Mouse (Mus musculus) embryonic facial prominence, embryonic 15.5 days (tissue): ENCODE results near the gene Agpat2. TPM values are rescaled to one million over a fixed set of nuclear protein-coding genes. Genes with fewer than 3 reads are reported as not detected.

ENCODE experiments used
- ATAC-seq: fragments of 200-750 bp; cut with Nextera tagmentation; 2 replicates; pipeline ENCODE4 v1.8.0; 2017; ENCODE audit warnings: low read depth, moderate TSS enrichment; ENCODE audit not compliant: insufficient number of reproducible peaks, low FRiP score, low TSS enrichment
- H3K27ac ChIP-seq: fragments of 300-500 bp; sonication (generic); replicated peaks from 2 replicates; pipeline ENCODE4 v1.5.1; 2015; ENCODE audit warnings: mild to moderate bottlenecking, inconsistent platforms
- H3K27me3 ChIP-seq: fragments of 300-500 bp; sonication (generic); 2 replicates; pipeline ENCODE4 v1.6.1; 2015; ENCODE audit warnings: inconsistent platforms
- H3K36me3 ChIP-seq: fragments of 300-500 bp; sonication (generic); 2 replicates; pipeline ENCODE4 v1.6.1; 2015; ENCODE audit warnings: mild to moderate bottlenecking, inconsistent platforms
- H3K4me1 ChIP-seq: fragments of 300-500 bp; sonication (generic); 2 replicates; pipeline ENCODE4 v1.6.1; 2015; ENCODE audit warnings: inconsistent platforms
- H3K4me2 ChIP-seq: fragments of 300-500 bp; sonication (generic); replicated peaks from 2 replicates; pipeline ENCODE4 v1.6.1; 2015; ENCODE audit warnings: mild to moderate bottlenecking, inconsistent platforms
- H3K4me3 ChIP-seq: fragments of 300-500 bp; sonication (generic); replicated peaks from 2 replicates; pipeline ENCODE4 v1.5.1; 2015; ENCODE audit warnings: mild to moderate bottlenecking, inconsistent platforms
- H3K9ac ChIP-seq: fragments of 300-500 bp; sonication (generic); 2 replicates; pipeline ENCODE4 v1.6.1; 2015; ENCODE audit warnings: inconsistent platforms
- H3K9me3 ChIP-seq: fragments of 300-500 bp; sonication (generic); replicated peaks from 2 replicates; pipeline ENCODE4 v1.6.1; 2016; ENCODE audit warnings: inconsistent platforms
- WGBS: fragments of 180-500 bp; shearing (Covaris S2); methylation state at CpG from one replicate; pipeline ENCODE4 v1.1.7; 2015; 5-methylcytosine and 5-hydroxymethylcytosine counted together
- polyA plus RNA-seq: library from polyadenylated mRNA; unstranded; fragments of >200 nt; fragmentation: Nextera tagmentation; extraction: Ambion mirVana; gene quantifications from 2 replicates; pipeline ENCODE4 v1.2.1, GENCODE M21; 2015

The Agpat2 gene
- polyA plus RNA-seq, 1 experiment from 2014 or later: 31.7 TPM

DNA sequence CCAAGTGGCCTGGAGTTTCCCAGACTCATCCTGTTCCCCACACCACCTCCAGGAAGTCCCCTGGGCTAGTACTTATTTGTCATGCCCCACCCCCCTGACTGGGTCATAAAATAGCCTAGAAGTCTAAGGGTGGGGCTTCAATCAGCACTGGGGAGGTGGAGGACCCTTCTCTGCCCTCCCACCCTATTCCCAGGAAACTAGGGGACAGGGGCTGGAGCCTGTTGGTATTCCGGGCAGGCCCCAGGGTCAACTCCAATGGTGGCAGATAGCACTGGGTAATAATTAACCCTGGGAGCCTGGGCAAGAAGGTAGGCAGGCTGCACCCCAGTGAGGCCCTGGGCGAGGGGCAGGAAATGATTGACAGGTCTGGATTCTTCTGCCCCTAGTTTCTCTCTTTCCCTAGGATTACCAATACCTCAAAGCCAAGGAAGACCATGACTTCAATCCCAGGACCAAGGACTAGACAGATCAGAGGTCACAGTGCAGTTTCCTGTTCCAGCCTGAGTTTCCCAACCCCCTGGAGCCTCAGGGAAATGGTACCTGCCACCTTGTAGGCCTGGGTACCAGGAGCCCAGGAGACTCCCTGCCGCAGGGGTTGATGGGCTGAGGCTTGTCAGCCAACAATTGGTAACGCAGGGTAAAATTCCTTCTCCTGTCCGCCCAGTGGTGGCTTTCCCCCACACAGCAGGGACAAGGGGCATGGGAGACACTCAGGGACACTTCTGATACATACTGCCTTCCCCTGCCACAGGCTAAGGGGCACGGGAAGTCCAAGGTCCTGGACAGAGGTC is 9.1 kb downstream of the Agpat2 start:
- H3K4me1 ChIP-seq: peaks cover 14% of the 10 kb centered on the region
- WGBS: 71% methylated on average over 6 of the region's 6 CpGs
- H3K4me3 ChIP-seq: no peak overlapping the region
- no peaks in the 10 kb centered on the region for H3K27me3 ChIP-seq
- ATAC-seq: 0 out of 2 replicates have a peak, but pooled peaks have one; percentile 25
- H3K4me2 ChIP-seq: no peak overlapping the region
- no peak overlapping the region for H3K9ac ChIP-seq
- peaks cover 34% of the 10 kb centered on the region; the same call in 1 of the 2 replicates for H3K36me3 ChIP-seq
- no peaks in the 10 kb centered on the region for H3K9me3 ChIP-seq
- no peak overlapping the region for H3K27ac ChIP-seq

DNA sequence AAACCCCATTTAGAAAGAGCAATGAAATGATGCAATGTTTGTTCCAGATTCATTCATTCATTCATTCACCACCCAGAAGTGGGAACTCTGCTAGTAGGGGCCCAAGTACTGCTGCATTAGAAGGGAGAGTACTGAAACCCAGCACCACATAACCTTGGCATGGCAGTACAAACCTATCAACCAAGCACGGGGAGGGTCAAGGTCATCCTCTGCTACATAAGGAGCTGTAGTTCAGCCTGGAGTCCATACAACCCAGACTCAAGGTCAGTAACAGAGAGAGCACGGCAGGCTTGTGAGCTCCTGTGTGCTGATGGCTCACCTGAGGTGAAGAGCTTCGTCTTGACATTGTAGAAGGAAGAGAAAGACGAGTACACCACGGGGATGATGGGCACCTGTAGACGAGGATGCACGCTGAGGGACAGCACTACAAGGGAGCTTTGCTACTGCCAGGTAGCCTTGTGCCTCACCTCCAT is 9.7 kb downstream of the Agpat2 start:
- H3K27ac ChIP-seq: no peak overlapping the region
- H3K9me3 ChIP-seq: no peaks in the 10 kb centered on the region
- H3K4me1 ChIP-seq: peaks cover 14% of the 10 kb centered on the region
- no peak overlapping the region for H3K9ac ChIP-seq
- ATAC-seq: no peak
- H3K27me3 ChIP-seq: no peaks in the 10 kb centered on the region
- H3K4me2 ChIP-seq: no peak overlapping the region
- no peak overlapping the region for H3K4me3 ChIP-seq
- 84% methylated on average over 7 of the region's 7 CpGs for WGBS
- H3K36me3 ChIP-seq: peaks cover 34% of the 10 kb centered on the region; the same call in 1 of the 2 replicates

DNA sequence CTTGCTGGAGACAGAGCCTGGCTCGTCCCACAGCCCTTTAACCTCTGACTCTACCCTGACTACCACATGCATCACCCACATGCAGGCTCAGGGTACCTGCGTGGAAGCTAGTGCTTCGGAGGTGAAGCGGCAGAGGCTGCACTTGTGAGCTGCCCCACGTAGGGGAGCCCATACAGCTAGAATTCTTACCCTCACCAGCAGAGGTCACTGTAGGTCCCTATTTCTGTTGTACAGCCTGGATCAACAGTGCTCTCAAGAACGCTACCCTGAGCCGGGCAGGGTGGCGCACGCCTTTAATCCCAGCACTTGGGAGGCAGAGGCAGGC is 10.2 kb downstream of the Agpat2 start:
- no peak for ATAC-seq
- Histone ChIP-seq H3K9ac (no peak overlapping the region), H3K4me1 (peaks cover 11% of the 10 kb centered on the region), H3K36me3 (peaks cover 34% of the 10 kb centered on the region; the same call in 1 of the 2 replicates), H3K27ac (no peak overlapping the region), H3K4me3 (no peak overlapping the region), H3K9me3 (no peaks in the 10 kb centered on the region), H3K27me3 (no peaks in the 10 kb centered on the region), H3K4me2 (no peak overlapping the region)
- 64% methylated on average over 9 of the region's 9 CpGs for whole genome bisulfite sequencing

DNA sequence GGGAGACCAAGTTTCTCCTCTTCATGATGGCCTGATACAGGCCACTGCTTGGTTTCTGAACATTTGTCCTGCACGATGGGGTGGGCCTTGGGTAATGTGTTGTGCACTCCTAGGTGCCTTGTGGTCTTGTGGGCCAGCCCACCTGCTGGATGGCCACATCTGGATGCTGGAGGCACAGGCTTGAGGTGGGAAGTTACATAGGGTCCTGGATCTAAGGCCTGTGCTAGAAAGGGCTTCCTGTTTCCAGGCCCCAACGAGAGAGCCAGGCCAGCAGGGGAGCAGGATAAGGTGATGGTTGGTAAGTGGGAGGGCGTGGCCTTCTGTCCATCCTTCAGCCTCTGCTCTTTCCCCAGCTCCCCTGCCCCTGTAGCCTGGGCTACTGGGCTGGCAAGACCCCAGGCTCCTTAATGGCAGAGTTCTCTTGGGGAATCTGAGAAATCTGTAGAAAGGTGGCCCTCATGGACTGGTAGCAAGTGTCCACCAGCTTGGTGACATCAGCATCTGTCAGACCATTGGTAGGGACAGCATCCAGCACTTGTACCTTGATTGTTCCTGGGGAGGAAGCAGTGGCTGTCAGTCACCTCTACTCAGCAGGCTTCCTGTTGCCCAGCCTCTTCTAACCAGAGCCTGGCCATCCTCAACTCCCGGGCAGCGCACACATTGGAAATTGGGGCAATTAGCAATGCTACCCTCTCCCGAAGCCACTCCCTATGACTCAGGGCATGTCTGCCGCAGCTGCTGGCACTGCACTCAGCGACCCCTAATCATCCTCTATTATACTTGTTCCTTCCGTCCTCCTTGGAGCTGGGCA is 10.8 kb downstream of the Agpat2 start:
- no peaks in the 10 kb centered on the region for H3K9me3 ChIP-seq
- no peaks in the 10 kb centered on the region for H3K27me3 ChIP-seq
- no peak overlapping the region for H3K4me3 ChIP-seq
- H3K9ac ChIP-seq: no peak overlapping the region
- no peak overlapping the region for H3K27ac ChIP-seq
- H3K36me3 ChIP-seq: peaks cover 34% of the 10 kb centered on the region; the same call in 1 of the 2 replicates
- peaks cover 13% of the 10 kb centered on the region for H3K4me1 ChIP-seq
- H3K4me2 ChIP-seq: no peak overlapping the region
- WGBS: 64% methylated on average over 9 of the region's 9 CpGs
- ATAC-seq: no peak

DNA sequence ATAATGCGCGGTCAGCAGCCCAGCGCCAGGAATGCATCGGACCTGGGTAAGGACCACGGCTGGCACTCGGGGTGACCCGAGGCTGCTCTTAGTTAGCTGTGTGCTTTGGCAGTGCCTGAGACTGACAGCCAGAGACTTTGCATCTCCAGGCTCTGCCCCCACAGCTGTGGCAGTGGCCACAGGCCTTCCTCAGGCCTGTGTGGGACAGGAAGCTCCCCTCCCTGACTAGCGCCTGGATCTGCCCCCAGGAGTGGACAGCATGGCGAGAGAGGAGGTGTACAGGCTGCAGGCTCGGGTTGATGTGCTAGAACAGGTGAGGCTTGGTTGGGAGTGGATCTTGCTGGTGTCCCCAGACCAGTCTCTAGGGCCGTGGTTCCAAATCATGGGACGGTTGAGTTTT is 12.8 kb downstream of the Agpat2 start:
- 86% methylated on average over 12 of the region's 12 CpGs for WGBS
- Histone ChIP-seq H3K9me3 (no peaks in the 10 kb centered on the region), H3K36me3 (peaks cover 34% of the 10 kb centered on the region; the same call in 1 of the 2 replicates), H3K27ac (no peak overlapping the region; the same call in 1 of the 2 replicates), H3K4me1 (peaks cover 27% of the 10 kb centered on the region), H3K4me3 (no peak overlapping the region), H3K9ac (no peak overlapping the region), H3K27me3 (no peaks in the 10 kb centered on the region), H3K4me2 (no peak overlapping the region)
- ATAC-seq: no peak

DNA sequence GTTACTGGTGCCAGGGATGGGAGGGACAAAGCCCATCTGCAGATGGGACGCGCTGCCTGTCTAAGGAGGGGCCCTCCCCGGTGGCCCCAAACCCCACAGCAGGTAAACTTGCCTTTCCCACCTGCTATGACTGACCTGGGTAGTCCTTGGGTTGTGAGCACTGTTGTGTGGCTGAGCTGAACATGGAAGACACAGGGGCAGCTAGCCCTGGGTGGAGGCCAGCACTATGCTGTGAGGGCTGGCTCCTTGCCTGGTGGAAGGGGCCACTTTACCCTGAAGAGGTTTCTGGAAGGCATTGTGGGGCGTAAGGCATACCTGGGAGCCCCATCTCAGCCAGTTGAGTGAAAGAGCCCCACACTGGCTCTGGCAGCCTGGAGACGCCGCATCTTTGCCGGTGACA is 13.3 kb downstream of the Agpat2 start:
- Histone ChIP-seq H3K4me1 (peaks cover 31% of the 10 kb centered on the region), H3K4me2 (no peak overlapping the region), H3K27me3 (no peaks in the 10 kb centered on the region), H3K9ac (no peak overlapping the region), H3K4me3 (no peak overlapping the region), H3K27ac (no peak overlapping the region), H3K36me3 (peaks cover 29% of the 10 kb centered on the region; the same call in 1 of the 2 replicates), H3K9me3 (no peaks in the 10 kb centered on the region)
- ATAC-seq: no peak
- 88% methylated on average over 7 of the region's 7 CpGs for WGBS

DNA sequence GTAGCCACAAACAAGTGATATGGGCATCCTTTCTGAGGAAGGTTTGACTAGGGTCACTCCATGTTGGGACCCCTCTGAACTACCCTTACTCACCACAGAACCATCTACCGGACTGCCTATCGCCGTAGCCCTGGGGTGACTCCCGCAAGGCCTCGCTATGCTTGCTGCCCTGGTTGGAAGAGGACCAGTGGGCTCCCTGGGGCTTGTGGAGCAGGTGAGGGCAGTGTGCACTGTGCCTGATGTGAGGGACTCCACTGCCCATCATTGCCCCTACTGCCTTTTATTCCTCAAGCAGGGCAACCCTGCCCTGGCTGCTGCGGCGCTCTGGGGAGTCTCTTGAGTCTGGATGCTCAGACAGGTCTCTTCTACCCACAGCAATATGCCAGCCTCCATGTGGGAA is 13.9 kb downstream of the Agpat2 start:
- WGBS: 95% methylated on average over 7 of the region's 7 CpGs
- Histone ChIP-seq H3K27me3 (no peaks in the 10 kb centered on the region), H3K4me1 (peaks cover 31% of the 10 kb centered on the region), H3K4me3 (no peak overlapping the region), H3K27ac (peak overlapping the region; percentile 39; the same call in 1 of the 2 replicates), H3K36me3 (peaks cover 26% of the 10 kb centered on the region; the same call in 1 of the 2 replicates), H3K9me3 (no peaks in the 10 kb centered on the region), H3K4me2 (no peak overlapping the region), H3K9ac (no peak overlapping the region)
- ATAC-seq: no peak

DNA sequence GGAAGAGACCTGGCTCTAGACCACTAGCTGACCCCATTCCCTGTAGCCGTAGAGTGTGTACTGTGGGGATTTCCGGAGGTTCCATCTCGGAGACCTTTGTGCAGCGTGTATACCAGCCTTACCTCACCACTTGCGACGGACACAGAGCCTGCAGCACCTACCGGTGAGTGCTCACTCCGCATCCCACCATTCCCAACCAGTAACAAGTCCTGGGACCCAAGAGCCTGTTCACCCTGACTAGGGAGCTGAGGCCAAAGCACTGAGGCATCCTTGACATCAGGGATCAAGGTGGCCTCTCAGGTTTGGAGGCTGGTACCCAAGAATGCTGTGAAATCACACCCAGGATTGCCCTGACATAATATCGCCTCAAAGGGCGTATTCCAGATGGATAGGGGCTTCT is 14.9 kb downstream of the Agpat2 start:
- no peaks in the 10 kb centered on the region for H3K9me3 ChIP-seq

DNA sequence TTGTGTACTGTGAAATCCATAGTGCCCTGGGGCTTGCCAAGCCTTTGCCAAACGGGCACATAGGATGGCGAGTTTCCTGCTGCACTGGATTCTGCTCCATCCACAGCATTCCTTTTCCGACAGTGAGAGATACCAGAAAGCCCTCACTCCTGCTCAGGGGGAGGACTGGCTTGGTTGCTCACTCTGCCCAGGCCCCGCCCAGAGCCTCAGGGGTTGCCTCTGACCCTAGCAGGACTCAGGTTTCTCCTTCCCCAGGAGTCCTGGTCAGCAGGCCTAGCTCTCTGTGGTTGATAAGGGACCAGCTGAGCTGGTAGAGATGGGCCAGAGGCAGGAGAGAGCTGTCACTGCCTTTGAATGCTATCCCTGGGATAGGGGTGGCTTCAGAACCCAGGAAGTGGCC is 15.6 kb downstream of the Agpat2 start:
- WGBS: 26% methylated on average over 4 of the region's 4 CpGs

More for the DNA sequence above, 14.9 kb downstream of the Agpat2 start:
- peaks cover 17% of the 10 kb centered on the region; the same call in 1 of the 2 replicates for H3K36me3 ChIP-seq
- H3K27me3 ChIP-seq: no peaks in the 10 kb centered on the region
- no peak overlapping the region for H3K4me3 ChIP-seq
- H3K4me1 ChIP-seq: peaks cover 31% of the 10 kb centered on the region
- no peak overlapping the region for H3K4me2 ChIP-seq
- no peak for ATAC-seq
- no peak overlapping the region for H3K9ac ChIP-seq
- H3K27ac ChIP-seq: no peak overlapping the region
- WGBS: 92% methylated on average over 10 of the region's 10 CpGs

DNA sequence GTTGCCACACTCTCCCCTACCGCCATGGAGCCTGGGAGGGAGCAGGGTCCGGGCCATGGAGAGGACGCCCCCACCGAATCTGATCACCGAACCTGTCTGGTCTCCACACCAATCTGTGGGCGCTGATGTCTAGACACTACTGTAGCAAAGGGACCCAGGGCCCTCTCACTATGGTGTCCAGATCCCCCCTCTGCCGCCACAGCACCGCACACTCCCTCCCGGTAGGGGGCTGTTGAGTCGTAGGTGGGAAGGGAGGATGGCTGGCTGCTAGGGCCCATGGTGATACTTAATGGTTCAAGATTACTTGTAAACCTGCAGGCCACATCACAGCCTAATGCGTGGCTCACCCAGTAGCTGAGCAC is 17.2 kb downstream of the Agpat2 start:
- 0 out of 2 replicates have a peak, but pooled peaks cover 2% of the 10 kb centered on the region for H3K36me3 ChIP-seq
- H3K9ac ChIP-seq: peak overlapping the region; percentile 33
- peak; percentile 2; the same call in 1 of the 2 replicates for ATAC-seq
- H3K27ac ChIP-seq: no peak overlapping the region; the same call in 1 of the 2 replicates
- peak overlapping the region; percentile 67 for H3K4me3 ChIP-seq
- peak overlapping the region; percentile 82 for H3K4me2 ChIP-seq
- WGBS: 5% methylated on average over 11 of the region's 11 CpGs
- H3K9me3 ChIP-seq: no peaks in the 10 kb centered on the region
- peaks cover 36% of the 10 kb centered on the region for H3K4me1 ChIP-seq
- no peaks in the 10 kb centered on the region for H3K27me3 ChIP-seq

More for the DNA sequence above, 15.6 kb downstream of the Agpat2 start:
- H3K36me3 ChIP-seq: peaks cover 12% of the 10 kb centered on the region; the same call in 1 of the 2 replicates
- no peak overlapping the region for H3K27ac ChIP-seq
- no peaks in the 10 kb centered on the region for H3K27me3 ChIP-seq
- peaks cover 31% of the 10 kb centered on the region for H3K4me1 ChIP-seq
- no peaks in the 10 kb centered on the region for H3K9me3 ChIP-seq
- ATAC-seq: no peak
- H3K4me2 ChIP-seq: peak overlapping the region; percentile 21; the same call in 1 of the 2 replicates
- H3K4me3 ChIP-seq: 0 out of 2 replicates have a peak overlapping the region, but pooled peaks have one; percentile 11
- H3K9ac ChIP-seq: no peak overlapping the region
